Mouse (Mus musculus) lung, embryonic 15.5 days (tissue): ENCODE results near the gene Teddm1a. TPM values are rescaled to one million over a fixed set of nuclear protein-coding genes. Genes with fewer than 3 reads are reported as not detected.
"Not testable (repeated sequence)": the region's sequence is repeated elsewhere in the genome, so short reads cannot be mapped to it uniquely, and the experiment has no call there.

Source experiments
- ATAC-seq: fragments of 200-750 bp; cut with Nextera tagmentation; 2 replicates; pipeline ENCODE4 v1.8.0; 2017; ENCODE audit warnings: moderate number of reproducible peaks, borderline replicate concordance; ENCODE audit not compliant: low FRiP score, low TSS enrichment; ENCODE audit errors: extremely low read depth
- H3K27ac ChIP-seq: fragments of 300-500 bp; sonication (generic); 2 replicates; pipeline ENCODE4 v1.5.1; 2015; ENCODE audit warnings: moderate library complexity, mild to moderate bottlenecking, inconsistent platforms
- H3K27me3 ChIP-seq: fragments of 300-500 bp; sonication (generic); 2 replicates; pipeline ENCODE4 v1.6.1; 2015; ENCODE audit warnings: inconsistent platforms
- H3K36me3 ChIP-seq: fragments of 300-500 bp; sonication (generic); 2 replicates; pipeline ENCODE4 v1.6.1; 2015; ENCODE audit warnings: inconsistent platforms
- H3K4me1 ChIP-seq: fragments of 300-500 bp; sonication (generic); 2 replicates; pipeline ENCODE4 v1.6.1; 2015; ENCODE audit warnings: inconsistent platforms
- H3K4me2 ChIP-seq: fragments of 300-500 bp; sonication (generic); 2 replicates; pipeline ENCODE4 v1.6.1; 2015; ENCODE audit warnings: inconsistent platforms, mild to moderate bottlenecking, moderate library complexity
- H3K4me3 ChIP-seq: fragments of 300-500 bp; sonication (generic); 2 replicates; pipeline ENCODE4 v1.5.1; 2015; ENCODE audit warnings: mild to moderate bottlenecking, inconsistent platforms
- H3K9ac ChIP-seq: fragments of 300-500 bp; sonication (generic); 2 replicates; pipeline ENCODE4 v1.6.1; 2015; ENCODE audit warnings: inconsistent platforms
- H3K9me3 ChIP-seq: fragments of 300-500 bp; sonication (generic); 2 replicates; pipeline ENCODE4 v1.6.1; 2016; ENCODE audit warnings: inconsistent platforms
- WGBS: fragments of 180-500 bp; shearing (Covaris S2); methylation state at CpG from one replicate; pipeline ENCODE4 v1.1.7; 2015; 5-methylcytosine and 5-hydroxymethylcytosine counted together
- polyA plus RNA-seq: library from polyadenylated mRNA; unstranded; fragments of >200 nt; fragmentation: Nextera tagmentation; extraction: Ambion mirVana; gene quantifications from 2 replicates; pipeline ENCODE4 v1.2.1, GENCODE M21; 2015

Gene Teddm1a
- not detected in 2 replicates for polyA plus RNA-seq

- H3K36me3 ChIP-seq, result no peaks in the 10 kb centered on the region
- no peak for ATAC-seq
- H3K4me2 ChIP-seq, result no peak within 1 kb of the TSS
- no peak within 1 kb of the TSS for H3K27ac ChIP-seq
- no peak within 1 kb of the TSS for H3K4me3 ChIP-seq
- no peaks in the 10 kb centered on the region for H3K9me3 ChIP-seq
- peaks cover 8% of the 10 kb centered on the region; the same call in 1 of the 2 replicates for H3K27me3 ChIP-seq
- 59% methylated on average over 4 of the region's 4 CpGs for WGBS
- H3K4me1 ChIP-seq, result peaks cover 7% of the 10 kb centered on the region
- H3K9ac ChIP-seq, result no peak within 1 kb of the TSS
Measured at GRCm38 (mm10) chr1:153891442-153891841, at the start of gene Teddm1a. Teddm1a (plus strand) TSS chr1:153891742.

GRCm38 (mm10) chr1:153842121-153842740, 49.3 kb upstream of the Teddm1a start:
- H3K9ac ChIP-seq, result no peak overlapping the region
- no peaks in the 10 kb centered on the region for H3K36me3 ChIP-seq
- no peaks in the 10 kb centered on the region for H3K9me3 ChIP-seq
- no peak for ATAC-seq
- WGBS, result 85% methylated on average over 11 of the region's 11 CpGs
- H3K27me3 ChIP-seq, result no peaks in the 10 kb centered on the region
- H3K4me1 ChIP-seq, result no peaks in the 10 kb centered on the region
- no peak overlapping the region for H3K4me3 ChIP-seq
- no peak overlapping the region for H3K4me2 ChIP-seq
- no peak overlapping the region for H3K27ac ChIP-seq

GRCm38 (mm10) chr1:153844042-153844441, 47.5 kb upstream of the Teddm1a start, which contains the start of gene Rgsl1:
Rgsl1 (minus strand) TSS chr1:153844142.
- no peak within 1 kb of the TSS for H3K9ac ChIP-seq
- no peak within 1 kb of the TSS for H3K4me2 ChIP-seq
- WGBS, result 93% methylated on average over 8 of the region's 8 CpGs

GRCm38 (mm10) chr1:153846420-153846819, 45.1 kb upstream of the Teddm1a start:
- H3K9ac ChIP-seq, result no peak overlapping the region
- no peaks in the 10 kb centered on the region for H3K36me3 ChIP-seq
- WGBS, result 83% methylated on average over 7 of the region's 7 CpGs
- H3K9me3 ChIP-seq, result no peaks in the 10 kb centered on the region
- H3K4me3 ChIP-seq, result no peak overlapping the region
- no peaks in the 10 kb centered on the region for H3K4me1 ChIP-seq
- H3K27me3 ChIP-seq, result no peaks in the 10 kb centered on the region
- no peak overlapping the region for H3K4me2 ChIP-seq
- H3K27ac ChIP-seq, result no peak overlapping the region
- no peak for ATAC-seq

More at GRCm38 (mm10) chr1:153844042-153844441, 47.5 kb upstream of the Teddm1a start, which contains the start of gene Rgsl1:
- no peaks in the 10 kb centered on the region for H3K4me1 ChIP-seq
- H3K27ac ChIP-seq, result no peak within 1 kb of the TSS
- H3K27me3 ChIP-seq, result no peaks in the 10 kb centered on the region
- H3K9me3 ChIP-seq, result no peaks in the 10 kb centered on the region
- H3K36me3 ChIP-seq, result no peaks in the 10 kb centered on the region
- ATAC-seq, result no peak
- H3K4me3 ChIP-seq, result no peak within 1 kb of the TSS

- WGBS, result 23% methylated on average over 6 of the region's 6 CpGs
- H3K4me1 ChIP-seq, result no peaks in the 10 kb centered on the region
- H3K27ac ChIP-seq, result no peak overlapping the region
- no peaks in the 10 kb centered on the region for H3K9me3 ChIP-seq
- no peak overlapping the region for H3K4me3 ChIP-seq
- H3K9ac ChIP-seq, result no peak overlapping the region
- no peaks in the 10 kb centered on the region for H3K36me3 ChIP-seq
- no peak overlapping the region for H3K4me2 ChIP-seq
- H3K27me3 ChIP-seq, result no peaks in the 10 kb centered on the region
- no peak for ATAC-seq
Measured at GRCm38 (mm10) chr1:153846867-153847266, 44.7 kb upstream of the Teddm1a start.

GRCm38 (mm10) chr1:153852696-153853095, 38.8 kb upstream of the Teddm1a start:
- WGBS, result 61% methylated on average over 7 of the region's 7 CpGs
- not testable (repeated sequence) for H3K4me3 ChIP-seq, H3K36me3 ChIP-seq, H3K4me1 ChIP-seq, H3K27ac ChIP-seq, H3K4me2 ChIP-seq, ATAC-seq, H3K27me3 ChIP-seq, H3K9me3 ChIP-seq, H3K9ac ChIP-seq

GRCm38 (mm10) chr1:153855946-153856345, 35.6 kb upstream of the Teddm1a start:
- no peak overlapping the region for H3K9ac ChIP-seq
- H3K4me2 ChIP-seq, result no peak overlapping the region
- WGBS, result 65% methylated on average over 8 of the region's 8 CpGs
- no peaks in the 10 kb centered on the region for H3K27me3 ChIP-seq
- H3K4me3 ChIP-seq, result no peak overlapping the region
- no peaks in the 10 kb centered on the region for H3K36me3 ChIP-seq
- ATAC-seq, result no peak
- H3K9me3 ChIP-seq, result no peaks in the 10 kb centered on the region
- no peaks in the 10 kb centered on the region for H3K4me1 ChIP-seq
- H3K27ac ChIP-seq, result no peak overlapping the region

GRCm38 (mm10) chr1:153874045-153874444, 17.5 kb upstream of the Teddm1a start, which contains the start of gene Teddm1b:
Teddm1b (plus strand) TSS chr1:153874345.
- 74% methylated on average over 6 of the region's 6 CpGs for WGBS
- no peak for ATAC-seq

GRCm38 (mm10) chr1:153880391-153880790, 11.2 kb upstream of the Teddm1a start:
- H3K4me2 ChIP-seq, H3K4me3 ChIP-seq, H3K9ac ChIP-seq, H3K36me3 ChIP-seq, H3K9me3 ChIP-seq, H3K27ac ChIP-seq, H3K27me3 ChIP-seq, H3K4me1 ChIP-seq, ATAC-seq: not testable (repeated sequence)
- 94% methylated on average over 17 of the region's 17 CpGs for whole genome bisulfite sequencing

More at GRCm38 (mm10) chr1:153874045-153874444, 17.5 kb upstream of the Teddm1a start, which contains the start of gene Teddm1b:
- Histone ChIP-seq H3K4me3 (no peak within 1 kb of the TSS), H3K27ac (no peak within 1 kb of the TSS), H3K4me1 (no peaks in the 10 kb centered on the region), H3K4me2 (no peak within 1 kb of the TSS), H3K9ac (no peak within 1 kb of the TSS), H3K27me3 (no peaks in the 10 kb centered on the region), H3K9me3 (no peaks in the 10 kb centered on the region), H3K36me3 (no peaks in the 10 kb centered on the region)

- Histone ChIP-seq H3K4me3 (no peak overlapping the region), H3K9ac (no peak overlapping the region), H3K36me3 (no peaks in the 10 kb centered on the region), H3K9me3 (no peaks in the 10 kb centered on the region), H3K27me3 (no peaks in the 10 kb centered on the region), H3K4me2 (no peak overlapping the region), H3K4me1 (no peaks in the 10 kb centered on the region), H3K27ac (no peak overlapping the region)
- no peak for ATAC-seq
- 21% methylated on average over 17 of the region's 17 CpGs for WGBS
Measured at GRCm38 (mm10) chr1:153886024-153886633, 5.4 kb upstream of the Teddm1a start.

GRCm38 (mm10) chr1:153890121-153890520, 1.4 kb upstream of the Teddm1a start:
- no peak overlapping the region for H3K4me2 ChIP-seq
- WGBS, result 92% methylated on average over 10 of the region's 10 CpGs
- H3K36me3 ChIP-seq, result no peaks in the 10 kb centered on the region
- H3K27ac ChIP-seq, result no peak overlapping the region
- no peak for ATAC-seq
- no peak overlapping the region for H3K9ac ChIP-seq
- H3K4me1 ChIP-seq, result peaks cover 7% of the 10 kb centered on the region
- H3K9me3 ChIP-seq, result no peaks in the 10 kb centered on the region
- no peak overlapping the region for H3K4me3 ChIP-seq
- H3K27me3 ChIP-seq, result peaks cover 8% of the 10 kb centered on the region; the same call in 1 of the 2 replicates

GRCm38 (mm10) chr1:153893746-153894145, 2.2 kb downstream of the Teddm1a start:
- Histone ChIP-seq H3K4me1 (peaks cover 7% of the 10 kb centered on the region), H3K4me3 (no peak overlapping the region), H3K4me2 (no peak overlapping the region), H3K36me3 (no peaks in the 10 kb centered on the region), H3K27ac (no peak overlapping the region), H3K9ac (no peak overlapping the region), H3K9me3 (no peaks in the 10 kb centered on the region), H3K27me3 (peaks cover 8% of the 10 kb centered on the region; the same call in 1 of the 2 replicates)
- WGBS, result 48% methylated on average over 2 of the region's 2 CpGs
- no peak for ATAC-seq
